In the genomic region with DNA sequence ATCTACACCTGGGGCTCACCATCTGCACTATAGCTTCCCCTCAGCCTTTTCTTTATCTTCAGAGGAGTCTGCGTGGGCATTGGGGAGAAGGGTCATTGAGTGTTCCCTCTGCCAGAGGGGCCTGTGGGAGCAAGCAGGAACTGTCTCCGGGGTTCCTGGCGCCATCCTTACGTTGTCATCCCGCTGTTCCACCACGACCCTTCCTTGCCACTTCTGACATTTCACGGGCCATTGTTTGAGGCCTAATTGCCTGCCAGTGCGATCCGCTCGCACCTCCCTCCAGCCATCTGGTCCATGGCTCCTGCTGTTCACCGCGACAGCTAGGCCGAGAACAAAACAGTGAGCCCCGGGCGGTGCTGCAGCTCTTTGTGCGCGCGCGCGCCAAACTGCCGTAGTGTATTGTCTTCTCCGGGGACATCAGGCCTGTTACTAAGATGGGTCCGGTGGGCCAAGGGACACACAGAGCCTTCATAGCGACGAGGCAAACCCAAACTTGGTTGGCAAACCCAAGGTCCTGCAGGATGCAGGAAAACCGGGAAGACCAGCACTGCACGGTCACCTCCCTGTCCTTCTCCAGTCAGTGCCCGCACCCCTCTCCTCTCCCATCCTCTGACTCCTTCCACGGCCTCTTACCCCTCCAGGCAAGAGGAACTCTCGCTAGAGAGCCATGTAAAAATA, we compare ENCODE assay signal across 10 mouse cellular contexts. TPM values are rescaled to one million over a fixed set of nuclear protein-coding genes. Genes with fewer than 3 reads are reported as not detected.
DNase-seq lines count a peak whose midpoint lies in the region; ATAC-seq lines count a peak whose summit lies in the region.
"Had no signal": no experiment of that assay in that cellular context is flagged by ENCODE, and none has a peak within 500 bp of the region (broad histone marks: within the 10 kb centered on the region; RNA-seq: fewer than 3 reads in every experiment).

No protein-coding gene starts in this region.

- H3K4me3 ChIP-seq in embryonic facial prominence, embryonic 11.5 days (ENCODE audit: low read depth, low read length): peak overlapping the region; percentile 25
- peak overlapping the region; percentile 43 for H3K4me3 ChIP-seq in hindbrain, embryonic 10.5 days
- H3K4me3 ChIP-seq in midbrain, embryonic 15.5 days: peak overlapping the region; percentile 16

- peak overlapping the region; percentile 57 for H3K4me2 ChIP-seq in embryonic facial prominence, embryonic 11.5 days (ENCODE audit: low read depth, low read length)
- peak overlapping the region; percentile 45 for H3K4me2 ChIP-seq in midbrain, embryonic 15.5 days

- peak; percentile 58; the same call in 1 of the 2 replicates for ATAC-seq in embryonic facial prominence, embryonic 11.5 days (replicated peaks; ENCODE audit: insufficient number of reproducible peaks, low FRiP score, low TSS enrichment, low read depth)
- ATAC-seq in midbrain, embryonic 15.5 days (replicated peaks): peak; percentile 79
- ATAC-seq in megakaryocyte-erythroid progenitor cell, adult 5-6 weeks (replicated peaks; ENCODE audit: low FRiP score, low TSS enrichment, poor library complexity, severe bottlenecking): no peak

- peak; percentile 89 for DNase-seq in heart, adult 11 months
- DNase-seq in heart, adult 9 months (ENCODE audit: low spot score in 2 of 2): no peak
- peak; percentile 65 for DNase-seq in adrenal gland, postnatal 14 days
- DNase-seq in embryonic facial prominence, embryonic 11.5 days (ENCODE audit: low spot score): peak; percentile 74
- peak; percentile 91 for DNase-seq in hindbrain, embryonic 10.5 days (ENCODE audit: low spot score)
- peak; percentile 68 for DNase-seq in left cerebral cortex, postnatal 25 days (ENCODE audit: low spot score in 2 of 2)

- H3K27ac ChIP-seq in embryonic facial prominence, embryonic 11.5 days (replicated peaks; ENCODE audit: low read depth, low read length): peak overlapping the region; percentile 62
- H3K27ac ChIP-seq in hindbrain, embryonic 10.5 days: peak overlapping the region; percentile 92
- H3K27ac ChIP-seq in midbrain, embryonic 15.5 days: peak overlapping the region; percentile 79

- peaks cover 6% of the 10 kb centered on the region for H3K4me1 ChIP-seq in embryonic facial prominence, embryonic 11.5 days (ENCODE audit: control insufficient read depth, insufficient read depth, low read length)
- H3K4me1 ChIP-seq in hindbrain, embryonic 10.5 days (replicated peaks): peaks cover 37% of the 10 kb centered on the region
- peaks cover 13% of the 10 kb centered on the region for H3K4me1 ChIP-seq in midbrain, embryonic 15.5 days

- peak overlapping the region; percentile 72 for H3K9ac ChIP-seq in embryonic facial prominence, embryonic 11.5 days (replicated peaks; ENCODE audit: low read length)
- peak overlapping the region; percentile 32 for H3K9ac ChIP-seq in midbrain, embryonic 15.5 days

- intact Hi-C loops in left cerebral cortex, postnatal 25 days (cut with DNase I): no loop called here

- WGBS in embryonic facial prominence, embryonic 11.5 days: 4% methylated on average over 30 of the region's 30 CpGs
- WGBS in hindbrain, embryonic 10.5 days: 2% methylated on average over 30 of the region's 30 CpGs
- 2% methylated on average over 30 of the region's 30 CpGs for WGBS in midbrain, embryonic 15.5 days

- H3K36me3 ChIP-seq in embryonic facial prominence, embryonic 11.5 days (replicated peaks; ENCODE audit: control insufficient read depth, insufficient read depth, low read depth, low read length): no peaks in the 10 kb centered on the region
- H3K36me3 ChIP-seq in hindbrain, embryonic 10.5 days: no peaks in the 10 kb centered on the region
- no peaks in the 10 kb centered on the region for H3K36me3 ChIP-seq in midbrain, embryonic 15.5 days (replicated peaks)
- H3K36me3 ChIP-seq: G1E had no signal

- H3K27me3 ChIP-seq in embryonic facial prominence, embryonic 11.5 days (ENCODE audit: control insufficient read depth, insufficient read depth, low read length): no peaks in the 10 kb centered on the region
- H3K27me3 ChIP-seq in hindbrain, embryonic 10.5 days (ENCODE audit: insufficient read depth, poor library complexity, severe bottlenecking): peaks cover 29% of the 10 kb centered on the region
- H3K27me3 ChIP-seq in midbrain, embryonic 15.5 days (replicated peaks): no peaks in the 10 kb centered on the region

- no peaks in the 10 kb centered on the region for H3K9me3 ChIP-seq in embryonic facial prominence, embryonic 11.5 days (replicated peaks; ENCODE audit: control insufficient read depth, low read length)
- no peaks in the 10 kb centered on the region for H3K9me3 ChIP-seq in hindbrain, embryonic 10.5 days
- H3K9me3 ChIP-seq in midbrain, embryonic 15.5 days: no peaks in the 10 kb centered on the region
- H3K9me3 ChIP-seq: G1E had no signal

RNA-seq across cellular contexts. Expression of gene 4931429L15Rik, which starts 8.9 kb away (rescaled TPM):
- not detected in 2 replicates for total RNA-seq in adrenal gland, postnatal 14 days (2021)
- polyA plus RNA-seq in embryonic facial prominence, embryonic 11.5 days (2014; fragmentation: Nextera tagmentation; extraction: Ambion mirVana): not detected in 2 replicates
- polyA plus RNA-seq in hindbrain, embryonic 10.5 days (2016; fragmentation: Nextera tagmentation; extraction: Ambion mirVana): not detected in 2 replicates
- total RNA-seq in left cerebral cortex, postnatal 25 days (2021): not detected
- polyA plus RNA-seq in midbrain, embryonic 15.5 days (2015; fragmentation: Nextera tagmentation; extraction: Ambion mirVana): not detected in 2 replicates
- total RNA-seq in megakaryocyte-erythroid progenitor cell, adult 5-6 weeks (2014; fragmentation: Nextera tagmentation): not detected in 2 replicates
- total RNA-seq in megakaryocyte-erythroid progenitor cell, adult 5-6 weeks (2017): not detected in 2 replicates
- total RNA-seq: G1E; left cerebral cortex, adult 8-10 months had no signal
- polyA plus RNA-seq: G1E had no signal

RNA-seq across cellular contexts. Expression of gene Bud13, which starts 45.9 kb away (rescaled TPM):
- total RNA-seq in adrenal gland, postnatal 14 days (2021): 9.3 and 16.2 TPM in 2 replicates
- polyA plus RNA-seq in embryonic facial prominence, embryonic 11.5 days (2014; fragmentation: Nextera tagmentation; extraction: Ambion mirVana): 34.0 and 34.4 TPM in 2 replicates
- polyA plus RNA-seq in hindbrain, embryonic 10.5 days (2016; fragmentation: Nextera tagmentation; extraction: Ambion mirVana): 28.6 and 30.5 TPM in 2 replicates
- 10 to 100 TPM; 11.2 to 11.5 TPM for total RNA-seq in left cerebral cortex, postnatal 25 days (2021)
- polyA plus RNA-seq in midbrain, embryonic 15.5 days (2015; fragmentation: Nextera tagmentation; extraction: Ambion mirVana): 17.9 and 18.3 TPM in 2 replicates
- total RNA-seq in megakaryocyte-erythroid progenitor cell, adult 5-6 weeks (2014; fragmentation: Nextera tagmentation): 14.0 and 18.1 TPM in 2 replicates
- 13.8 and 16.0 TPM in 2 replicates for total RNA-seq in megakaryocyte-erythroid progenitor cell, adult 5-6 weeks (2017)

RNA-seq across cellular contexts. Expression of gene Zpr1, which starts 55.8 kb away (rescaled TPM):
- total RNA-seq in adrenal gland, postnatal 14 days (2021): 44.3 and 52.0 TPM in 2 replicates
- 65.9 and 67.1 TPM in 2 replicates for polyA plus RNA-seq in embryonic facial prominence, embryonic 11.5 days (2014; fragmentation: Nextera tagmentation; extraction: Ambion mirVana)
- 64.2 and 75.9 TPM in 2 replicates for polyA plus RNA-seq in hindbrain, embryonic 10.5 days (2016; fragmentation: Nextera tagmentation; extraction: Ambion mirVana)
- total RNA-seq in left cerebral cortex, postnatal 25 days (2021): 10 to 100 TPM; 31.9 to 34.1 TPM
- polyA plus RNA-seq in midbrain, embryonic 15.5 days (2015; fragmentation: Nextera tagmentation; extraction: Ambion mirVana): 60.1 and 64.0 TPM in 2 replicates
- total RNA-seq in megakaryocyte-erythroid progenitor cell, adult 5-6 weeks (2014; fragmentation: Nextera tagmentation): 74.5 and 83.1 TPM in 2 replicates
- 44.6 and 76.4 TPM in 2 replicates for total RNA-seq in megakaryocyte-erythroid progenitor cell, adult 5-6 weeks (2017)

Comparison
In these comparisons a context has a peak if more than half of its experiments do, and no peak if none do; other contexts are left out.
1. DNase-seq: peak in heart, adult 11 months (single experiment), adrenal gland, postnatal 14 days (single experiment), embryonic facial prominence, embryonic 11.5 days (single experiment), hindbrain, embryonic 10.5 days (single experiment) and left cerebral cortex, postnatal 25 days (2 of 2); none in heart, adult 9 months (0 of 2).
2. Peak in every context shown above with its lines, with median percentiles within 50 percentile points of each other: H3K27ac ChIP-seq and H3K4me3 ChIP-seq.